Mouse (Mus musculus) midbrain, embryonic 13.5 days (tissue): Measurements from ENCODE around the gene Gm8369. TPM values are rescaled to one million over a fixed set of nuclear protein-coding genes. Genes with fewer than 3 reads are reported as not detected.

Experiments
- polyA plus RNA-seq: library from polyadenylated mRNA; unstranded; fragments of >200 nt; fragmentation: Nextera tagmentation; extraction: Ambion mirVana; gene quantifications from 2 replicates; pipeline ENCODE4 v1.2.1, GENCODE M21; 2015

Gm8369 gene
- polyA plus RNA-seq, 1 experiment from 2014 or later: not detected

Other genes with a start within 250 kb of the Gm8369 start
- gene Ms4a1, start 219.7 kb upstream of the Gm8369 start, polyA plus RNA-seq: not detected in 2 replicates
- not detected in 2 replicates for gene Ms4a5, start 202.1 kb upstream of the Gm8369 start, polyA plus RNA-seq
- gene Ms4a14, start 171.5 kb upstream of the Gm8369 start, polyA plus RNA-seq: not detected in 2 replicates
- gene Ms4a7, start 149.8 kb upstream of the Gm8369 start, polyA plus RNA-seq: 2.6 and 3.6 TPM in 2 replicates
- 1.5 and 2.1 TPM in 2 replicates for gene Ms4a4a, start 110.4 kb upstream of the Gm8369 start, polyA plus RNA-seq
- gene Ms4a4c, start 81.2 kb upstream of the Gm8369 start, polyA plus RNA-seq: not detected in 2 replicates
- gene Ms4a4b, start 42.4 kb upstream of the Gm8369 start, polyA plus RNA-seq: not detected in 2 replicates
- 1.9 and 2.0 TPM in 2 replicates for gene Ms4a6c, start 16.6 kb upstream of the Gm8369 start, polyA plus RNA-seq
- gene Ms4a6b, start 30.6 kb downstream of the Gm8369 start, polyA plus RNA-seq: 2.5 and 3.1 TPM in 2 replicates
- not detected in 2 replicates for gene Ms4a4d, start 50.9 kb downstream of the Gm8369 start, polyA plus RNA-seq
- gene Ms4a6d, start 118.9 kb downstream of the Gm8369 start, polyA plus RNA-seq: 2.0 and 2.3 TPM in 2 replicates
- gene Ms4a2, start 137.8 kb downstream of the Gm8369 start, polyA plus RNA-seq: not detected in 2 replicates
- gene Ms4a3, start 154.9 kb downstream of the Gm8369 start, polyA plus RNA-seq: not detected in 2 replicates
- not detected in 2 replicates for gene Oosp2, start 174.6 kb downstream of the Gm8369 start, polyA plus RNA-seq
- gene Oosp1, start 205.2 kb downstream of the Gm8369 start, polyA plus RNA-seq: not detected in 2 replicates
- gene Oosp3, start 211.1 kb downstream of the Gm8369 start, polyA plus RNA-seq: not detected in 2 replicates